In the genomic region with DNA sequence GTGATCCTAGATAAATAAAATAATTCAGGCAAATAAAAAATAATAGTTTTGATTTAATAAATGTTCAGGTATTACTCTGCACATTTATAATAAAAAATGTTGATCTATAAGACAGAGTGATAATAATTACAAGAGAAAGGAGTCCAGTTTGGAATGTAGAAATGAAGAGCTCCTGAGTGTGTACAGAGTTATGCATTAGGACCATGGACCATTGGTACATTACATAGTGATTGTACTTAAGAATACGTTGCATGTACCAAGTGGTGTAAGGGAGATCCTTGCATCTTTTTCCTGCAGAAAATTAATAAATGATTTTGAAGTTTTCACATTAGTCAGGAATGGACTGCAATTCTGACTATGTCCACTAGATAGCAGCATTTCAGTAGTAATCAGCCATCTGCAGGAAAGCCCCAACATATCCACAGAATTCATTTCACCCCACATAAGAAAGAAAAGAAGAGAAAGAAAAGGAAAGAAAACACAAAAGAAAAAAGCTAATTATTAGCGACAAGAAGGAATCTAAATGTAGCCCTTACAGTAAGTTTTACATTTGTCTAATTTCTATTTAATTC, we compare ENCODE assay signal across 9 mouse cellular contexts.
DNase-seq lines count a peak whose midpoint lies in the region; ATAC-seq and TF ChIP-seq lines count a peak whose summit lies in the region.
"Had no signal": no experiment of that assay in that cellular context is flagged by ENCODE, and none has a peak within 500 bp of the region (broad histone marks: within the 10 kb centered on the region; RNA-seq: fewer than 3 reads in every experiment).

No protein-coding gene starts in this region.

- no peak overlapping the region for H3K4me3 ChIP-seq in E14TG2a.4 (replicated peaks; ENCODE audit: low read length)
- H3K4me3 ChIP-seq in forebrain, embryonic 14.5 days (ENCODE audit: low read depth, low read length): no peak overlapping the region
- no peak overlapping the region for H3K4me3 ChIP-seq in midbrain, postnatal 0 days (ENCODE audit: low read depth, low read length)

- peak; percentile 92 for TF ChIP-seq CTCF in E14TG2a.4 (conservative IDR thresholded peaks at IDR 0.05; ENCODE audit: low read length)
- TF ChIP-seq CTCF in midbrain, postnatal 0 days (IDR thresholded peaks at IDR 0.05): peak; percentile 93

- no peaks in the 10 kb centered on the region for H3K36me3 ChIP-seq in E14TG2a.4 (ENCODE audit: insufficient read depth, low read length)
- H3K36me3 ChIP-seq in forebrain, embryonic 14.5 days (ENCODE audit: control insufficient read depth, insufficient read depth, low read length): no peaks in the 10 kb centered on the region
- no peaks in the 10 kb centered on the region for H3K36me3 ChIP-seq in midbrain, postnatal 0 days (ENCODE audit: insufficient read depth, low read length)

- H3K9ac ChIP-seq in forebrain, embryonic 14.5 days (ENCODE audit: low read length): no peak overlapping the region
- H3K9ac ChIP-seq in midbrain, postnatal 0 days (replicated peaks; ENCODE audit: low read length, poor library complexity, severe bottlenecking): no peak overlapping the region

- ATAC-seq in forebrain, embryonic 14.5 days: peak; percentile 68; the same call in 1 of the 2 replicates
- peak; percentile 54; the same call in 1 of the 2 replicates for ATAC-seq in midbrain, postnatal 0 days (ENCODE audit: low FRiP score)
- ATAC-seq in inflammation-experienced regulatory T-cells, adult 6 months: no peak

- H3K4me1 ChIP-seq in E14TG2a.4 (replicated peaks; ENCODE audit: low read depth, low read length): no peaks in the 10 kb centered on the region
- H3K4me1 ChIP-seq in forebrain, embryonic 14.5 days (ENCODE audit: control insufficient read depth, insufficient read depth, low read length): no peaks in the 10 kb centered on the region
- no peaks in the 10 kb centered on the region for H3K4me1 ChIP-seq in midbrain, postnatal 0 days (ENCODE audit: insufficient read depth, low read length)

- peak; percentile 7 for DNase-seq in kidney, postnatal 10 days
- no peak for DNase-seq in kidney, adult 8-10 months
- DNase-seq in Muller cell, postnatal 12 days (ENCODE audit: inconsistent ontology term): peak; percentile 7
- DNase-seq in forebrain, embryonic 14.5 days (ENCODE audit: low spot score): peak; percentile 73
- DNase-seq in midbrain, postnatal 0 days (ENCODE audit: low spot score): peak; percentile 71
- no peak for DNase-seq in T-cell, adult 2 months (ENCODE audit: low spot score)

- 4% methylated on average over 2 of the region's 2 CpGs for WGBS in forebrain, embryonic 14.5 days
- 2% methylated on average over 2 of the region's 2 CpGs for WGBS in midbrain, postnatal 0 days

- H3K27ac ChIP-seq in forebrain, embryonic 14.5 days (ENCODE audit: low read depth, low read length): no peak overlapping the region
- no peak overlapping the region for H3K27ac ChIP-seq in midbrain, postnatal 0 days (ENCODE audit: low read depth, low read length)
- H3K27ac ChIP-seq: macrophage had no signal

- H3K9me3 ChIP-seq in E14TG2a.4 (ENCODE audit: low read length): no peaks in the 10 kb centered on the region
- no peaks in the 10 kb centered on the region for H3K9me3 ChIP-seq in forebrain, embryonic 14.5 days (replicated peaks; ENCODE audit: control insufficient read depth, low read length)
- H3K9me3 ChIP-seq in midbrain, postnatal 0 days (ENCODE audit: low read length): no peaks in the 10 kb centered on the region

- no peak overlapping the region for H3K4me2 ChIP-seq in forebrain, embryonic 14.5 days (ENCODE audit: low read length)
- no peak overlapping the region for H3K4me2 ChIP-seq in midbrain, postnatal 0 days (ENCODE audit: low read depth, low read length, poor library complexity, severe bottlenecking)

- H3K27me3 ChIP-seq in E14TG2a.4 (ENCODE audit: insufficient read depth, low read length): no peaks in the 10 kb centered on the region
- no peaks in the 10 kb centered on the region for H3K27me3 ChIP-seq in forebrain, embryonic 14.5 days (replicated peaks; ENCODE audit: control insufficient read depth, insufficient read depth, low read length)
- H3K27me3 ChIP-seq in midbrain, postnatal 0 days (ENCODE audit: insufficient read depth, low read length): no peaks in the 10 kb centered on the region

Comparison
In these comparisons a context has a peak if more than half of its experiments do, and no peak if none do; other contexts are left out.
1. DNase-seq: peak in kidney, postnatal 10 days (single experiment), Muller cell, postnatal 12 days (single experiment), forebrain, embryonic 14.5 days (single experiment) and midbrain, postnatal 0 days (single experiment); none in kidney, adult 8-10 months (0 of 2) and T-cell, adult 2 months (single experiment).